Mouse (Mus musculus) 3134 (cell line): ENCODE results near the gene Tiparp.

ENCODE experiments used
- DNase-seq: peaks from one replicate; pipeline ENCODE4 v3.0.0-alpha.2; 2011; ENCODE audit warnings: low spot score; ENCODE audit not compliant: insufficient read length; ENCODE audit errors: extremely low read depth

Tiparp gene

GRCm38 (mm10) chr3:65528614-65529470, 632 bp downstream of the Tiparp start:
- no peak for DNase-seq

GRCm38 (mm10) chr3:65529471-65530215, 1.4 kb downstream of the Tiparp start:
- peak; percentile 88 for DNase-seq

GRCm38 (mm10) chr3:65533014-65533413, 4.8 kb downstream of the Tiparp start:
- DNase-seq: no peak

- no peak for DNase-seq
These were observed 5.4 kb downstream of the Tiparp start for GRCm38 (mm10) chr3:65533598-65533997.

GRCm38 (mm10) chr3:65534488-65534887, 6.3 kb downstream of the Tiparp start:
- DNase-seq: no peak

- DNase-seq: no peak
These were observed 7.0 kb downstream of the Tiparp start for GRCm38 (mm10) chr3:65535087-65535761.

GRCm38 (mm10) chr3:65537288-65537687, 9.1 kb downstream of the Tiparp start:
- DNase-seq: no peak

GRCm38 (mm10) chr3:65540906-65541551, 12.8 kb downstream of the Tiparp start:
- DNase-seq: no peak

GRCm38 (mm10) chr3:65541552-65541935, 13.3 kb downstream of the Tiparp start:
- no peak for DNase-seq

- DNase-seq: no peak
These were observed 21.6 kb downstream of the Tiparp start for GRCm38 (mm10) chr3:65549785-65550184.

GRCm38 (mm10) chr3:65551065-65551464, 22.9 kb downstream of the Tiparp start:
- no peak for DNase-seq

GRCm38 (mm10) chr3:65554633-65555032, 26.4 kb downstream of the Tiparp start:
- no peak for DNase-seq

GRCm38 (mm10) chr3:65558679-65559078, 30.5 kb downstream of the Tiparp start:
- no peak for DNase-seq

- no peak for DNase-seq
These were observed 34.0 kb downstream of the Tiparp start for GRCm38 (mm10) chr3:65562212-65562611.

GRCm38 (mm10) chr3:65562694-65563093, 34.5 kb downstream of the Tiparp start:
- no peak for DNase-seq

GRCm38 (mm10) chr3:65563926-65564624, 35.9 kb downstream of the Tiparp start:
- no peak for DNase-seq

- DNase-seq: no peak
These were observed 37.6 kb downstream of the Tiparp start for GRCm38 (mm10) chr3:65565632-65566300.

GRCm38 (mm10) chr3:65569941-65570340, 41.7 kb downstream of the Tiparp start:
- DNase-seq: no peak

- DNase-seq: no peak
These were observed 45.3 kb downstream of the Tiparp start for GRCm38 (mm10) chr3:65573516-65573915.

- DNase-seq: no peak
These were observed 49.4 kb downstream of the Tiparp start for GRCm38 (mm10) chr3:65577602-65578001.
